Comparison of ENCODE assay signal across 38 mouse cellular contexts in genomic region chr9:53838816-53839215, GRCm38 (mm10). TPM values are rescaled to one million over a fixed set of nuclear protein-coding genes. Genes with fewer than 3 reads are reported as not detected.
"Had no signal": no experiment of that assay in that cellular context is flagged by ENCODE, and none has a peak within 500 bp of the region (broad histone marks: within the 10 kb centered on the region; RNA-seq: fewer than 3 reads in every experiment).

No protein-coding gene starts in this region.

- ATAC-seq: hindbrain, embryonic 16.5 days; hindbrain, postnatal 0 days; inflammation-experienced regulatory T-cells, adult 6 months; intestine, embryonic 15.5 days; intestine, embryonic 16.5 days; intestine, postnatal 0 days had no signal

- H3K36me3 ChIP-seq: heart, embryonic 10.5 days; heart, embryonic 12.5 days; heart, embryonic 13.5 days; heart, embryonic 15.5 days; hindbrain, embryonic 10.5 days; hindbrain, embryonic 12.5 days; hindbrain, embryonic 13.5 days; hindbrain, embryonic 15.5 days; intestine, embryonic 15.5 days; kidney, embryonic 15.5 days had no signal

- H3K27me3 ChIP-seq: heart, embryonic 15.5 days; hindbrain, embryonic 12.5 days; hindbrain, embryonic 13.5 days; hindbrain, embryonic 15.5 days; intestine, embryonic 15.5 days; kidney, embryonic 15.5 days had no signal

- H3K9me3 ChIP-seq: heart, embryonic 10.5 days; heart, embryonic 12.5 days; heart, embryonic 13.5 days; heart, embryonic 15.5 days; hindbrain, embryonic 10.5 days; hindbrain, embryonic 12.5 days; hindbrain, embryonic 13.5 days; hindbrain, embryonic 15.5 days; intestine, embryonic 15.5 days; kidney, embryonic 15.5 days had no signal

- H3K9ac ChIP-seq: heart, embryonic 12.5 days; heart, embryonic 13.5 days; heart, embryonic 15.5 days; hindbrain, embryonic 12.5 days; hindbrain, embryonic 13.5 days; hindbrain, embryonic 14.5 days; hindbrain, embryonic 15.5 days; intestine, embryonic 15.5 days; kidney, embryonic 15.5 days had no signal

- H3K27ac ChIP-seq: heart, embryonic 10.5 days; heart, embryonic 13.5 days; heart, embryonic 15.5 days; hindbrain, embryonic 10.5 days; hindbrain, embryonic 12.5 days; hindbrain, embryonic 13.5 days; hindbrain, embryonic 14.5 days; hindbrain, embryonic 15.5 days; hindbrain, postnatal 0 days; intestine, embryonic 15.5 days; kidney, embryonic 15.5 days; kidney, postnatal 0 days; layer of hippocampus, adult 2 months had no signal

- H3K4me2 ChIP-seq: heart, embryonic 12.5 days; heart, embryonic 13.5 days; heart, embryonic 15.5 days; hindbrain, embryonic 12.5 days; hindbrain, embryonic 13.5 days; hindbrain, embryonic 14.5 days; hindbrain, embryonic 15.5 days; intestine, embryonic 15.5 days; kidney, embryonic 15.5 days had no signal

- H3K4me3 ChIP-seq: heart, embryonic 10.5 days; heart, embryonic 12.5 days; heart, embryonic 13.5 days; heart, embryonic 15.5 days; hindbrain, embryonic 10.5 days; hindbrain, embryonic 12.5 days; hindbrain, embryonic 13.5 days; hindbrain, embryonic 15.5 days; intestine, embryonic 15.5 days; kidney, embryonic 15.5 days; layer of hippocampus, adult 2 months had no signal

- H3K4me1 ChIP-seq: heart, embryonic 10.5 days; heart, embryonic 12.5 days; heart, embryonic 13.5 days; heart, embryonic 15.5 days; hindbrain, embryonic 10.5 days; hindbrain, embryonic 12.5 days; hindbrain, embryonic 13.5 days; hindbrain, embryonic 15.5 days; intestine, embryonic 15.5 days; kidney, embryonic 15.5 days had no signal

- DNase-seq: heart, postnatal 10 days; heart, postnatal 14 days; heart, postnatal 36 days; heart, postnatal 4 days; kidney, adult 11 months; kidney, adult 18-20 months; kidney, adult 2 months; kidney, adult 8-10 months; kidney, adult 9 months; kidney, postnatal 10 days; kidney, postnatal 14 days; kidney, postnatal 25 days; kidney, postnatal 36 days; kidney, postnatal 4 days; layer of hippocampus, adult 9-11 months; layer of hippocampus, postnatal 36 days had no signal

RNA-seq across cellular contexts. Expression of gene Sln, which starts 11.1 kb away (rescaled TPM):
- total RNA-seq: hematopoietic stem cell, adult 5-6 weeks; hindbrain, postnatal 0 days; layer of hippocampus, adult 18-20 months; left cerebral cortex, adult 18-20 months had no signal
- polyA plus RNA-seq: hindbrain, embryonic 10.5 days; inflammation-experienced regulatory T-cells, adult 6 months; intestine, embryonic 14.5 days; kidney, postnatal 0 days had no signal
